Mouse (Mus musculus) urinary bladder, postnatal 36 days (tissue): ENCODE measurements around the gene 1700020N01Rik.

Source experiments
- DNase-seq, 2 experiments: peaks; one replicate each; pipeline ENCODE4 v3.0.0; 2022; ENCODE audit warnings: low spot score in 2 of 2, mixed read lengths in 1 of 2

1700020N01Rik gene

DNA sequence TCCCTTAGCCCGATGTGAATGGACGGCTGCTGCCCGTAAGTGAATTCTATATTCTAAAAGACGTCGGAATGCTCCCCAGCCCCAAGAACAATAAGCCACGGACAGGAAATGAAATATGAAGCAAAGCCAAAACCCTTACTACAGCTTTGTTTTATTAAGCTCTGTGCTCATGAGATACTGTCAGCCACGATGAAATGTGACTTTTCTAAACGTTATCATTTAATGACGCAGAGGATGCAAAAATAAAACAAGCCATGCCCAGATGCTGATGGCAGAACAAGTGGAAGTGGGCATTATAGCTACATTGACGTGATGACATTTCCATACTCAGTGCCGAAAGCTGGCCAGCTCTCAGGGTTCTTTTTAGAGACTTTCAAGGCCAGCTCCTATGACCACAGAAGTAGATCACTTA lies 76.8 kb downstream of the 1700020N01Rik start:
- no peak for DNase-seq

DNA sequence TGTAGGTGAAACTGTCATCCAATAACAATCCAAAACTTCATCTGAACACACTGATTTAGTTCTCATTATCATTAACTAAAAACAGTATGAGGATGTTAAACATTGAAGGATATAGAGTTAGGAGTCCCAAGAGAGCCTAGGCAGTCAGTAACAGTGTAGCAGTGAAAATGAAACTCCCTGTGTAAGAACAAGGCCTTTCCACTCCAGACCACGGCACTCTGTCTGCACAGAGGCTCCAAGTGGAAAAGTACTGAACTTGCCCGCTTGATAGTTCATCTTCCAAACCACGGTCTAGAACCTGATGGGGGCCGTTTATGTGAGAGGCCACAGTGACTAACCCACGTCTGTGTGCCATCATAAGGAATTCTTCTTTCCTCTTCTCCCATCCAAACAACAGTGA lies 77.2 kb downstream of the 1700020N01Rik start:
- no peak for DNase-seq
